Mouse (Mus musculus) embryonic facial prominence, embryonic 12.5 days (tissue): Measurements from ENCODE around the gene Abr. TPM values are rescaled to one million over a fixed set of nuclear protein-coding genes. Genes with fewer than 3 reads are reported as not detected.

ENCODE experiments used
- ATAC-seq: fragments of 200-750 bp; cut with Nextera tagmentation; 2 replicates; pipeline ENCODE4 v1.8.0; 2017; ENCODE audit not compliant: insufficient number of reproducible peaks, insufficient read depth, low FRiP score, low TSS enrichment
- H3K27ac ChIP-seq: fragments of 300-500 bp; sonication (generic); 2 replicates; pipeline ENCODE4 v1.5.1; 2016; ENCODE audit warnings: mild to moderate bottlenecking
- H3K27me3 ChIP-seq: fragments of 300-500 bp; sonication (generic); 2 replicates; pipeline ENCODE4 v1.6.1; 2016; ENCODE audit warnings: mild to moderate bottlenecking, moderate library complexity
- H3K36me3 ChIP-seq: fragments of 300-500 bp; sonication (generic); 2 replicates; pipeline ENCODE4 v1.6.1; 2016; ENCODE audit warnings: mild to moderate bottlenecking
- H3K4me1 ChIP-seq: fragments of 300-500 bp; sonication (generic); 2 replicates; pipeline ENCODE4 v1.6.1; 2016
- H3K4me2 ChIP-seq: fragments of 300-500 bp; sonication (generic); replicated peaks from 2 replicates; pipeline ENCODE4 v1.6.1; 2016; ENCODE audit warnings: mild to moderate bottlenecking, moderate library complexity
- H3K4me3 ChIP-seq: fragments of 300-500 bp; sonication (generic); 2 replicates; pipeline ENCODE4 v1.5.1; 2016; ENCODE audit warnings: mild to moderate bottlenecking
- H3K9ac ChIP-seq: fragments of 300-500 bp; sonication (generic); 2 replicates; pipeline ENCODE4 v1.6.1; 2016; ENCODE audit warnings: mild to moderate bottlenecking, moderate library complexity
- H3K9me3 ChIP-seq: fragments of 300-500 bp; sonication (generic); 2 replicates; pipeline ENCODE4 v1.6.1; 2016; ENCODE audit warnings: mild to moderate bottlenecking, moderate library complexity
- WGBS: fragments of 180-500 bp; shearing (Covaris S2); methylation state at CpG from one replicate; pipeline ENCODE4 v1.1.7; 2016; 5-methylcytosine and 5-hydroxymethylcytosine counted together
- polyA plus RNA-seq: library from polyadenylated mRNA; unstranded; fragments of >200 nt; fragmentation: Nextera tagmentation; extraction: Ambion mirVana; gene quantifications from 2 replicates; pipeline ENCODE4 v1.2.1, GENCODE M21; 2016

The Abr gene
- polyA plus RNA-seq, 1 experiment from 2014 or later, result 46.7 TPM

- under 1% methylated on average over 33 of the region's 33 CpGs for WGBS
- peak overlapping the region; percentile 93 for H3K27ac ChIP-seq
- no peaks in the 10 kb centered on the region for H3K36me3 ChIP-seq
- H3K4me1 ChIP-seq, result peaks cover 15% of the 10 kb centered on the region
- H3K9me3 ChIP-seq, result no peaks in the 10 kb centered on the region
- H3K9ac ChIP-seq, result peak overlapping the region; percentile 88
- peak; percentile 59; the same call in 1 of the 2 replicates for ATAC-seq
- H3K27me3 ChIP-seq, result no peaks in the 10 kb centered on the region
- H3K4me2 ChIP-seq, result peak overlapping the region; percentile 83
- peak overlapping the region; percentile 68 for H3K4me3 ChIP-seq
Measured at GRCm38 (mm10) chr11:76398312-76398797, 223.8 kb downstream of the Abr start.

- no peaks in the 10 kb centered on the region for H3K27me3 ChIP-seq
- no peaks in the 10 kb centered on the region for H3K36me3 ChIP-seq
- H3K4me3 ChIP-seq, result peak overlapping the region; percentile 68
- H3K9ac ChIP-seq, result peak overlapping the region; percentile 88
- peak overlapping the region; percentile 83 for H3K4me2 ChIP-seq
- peaks cover 15% of the 10 kb centered on the region for H3K4me1 ChIP-seq
- peak; percentile 7; the same call in 1 of the 2 replicates for ATAC-seq
- peak overlapping the region; percentile 93 for H3K27ac ChIP-seq
- no peaks in the 10 kb centered on the region for H3K9me3 ChIP-seq
- WGBS, result under 1% methylated on average over 26 of the region's 26 CpGs
Measured at GRCm38 (mm10) chr11:76397650-76398311, 224.3 kb downstream of the Abr start.

GRCm38 (mm10) chr11:76392996-76393395, 229.1 kb downstream of the Abr start:
- Histone ChIP-seq H3K27ac (no peak overlapping the region), H3K9me3 (0 out of 2 replicates have a peak, but pooled peaks cover 3% of the 10 kb centered on the region), H3K4me1 (peaks cover 25% of the 10 kb centered on the region), H3K4me2 (no peak overlapping the region), H3K9ac (no peak overlapping the region), H3K27me3 (no peaks in the 10 kb centered on the region), H3K4me3 (no peak overlapping the region), H3K36me3 (peaks cover 4% of the 10 kb centered on the region; the same call in 1 of the 2 replicates)
- 91% methylated on average over 11 of the region's 11 CpGs for WGBS
- no peak for ATAC-seq

GRCm38 (mm10) chr11:76392532-76392931, 229.6 kb downstream of the Abr start:
- H3K27ac ChIP-seq, result no peak overlapping the region
- 0 out of 2 replicates have a peak, but pooled peaks cover 3% of the 10 kb centered on the region for H3K9me3 ChIP-seq
- peaks cover 4% of the 10 kb centered on the region; the same call in 1 of the 2 replicates for H3K36me3 ChIP-seq
- H3K27me3 ChIP-seq, result no peaks in the 10 kb centered on the region
- peaks cover 27% of the 10 kb centered on the region for H3K4me1 ChIP-seq
- no peak for ATAC-seq
- 86% methylated on average over 7 of the region's 7 CpGs for WGBS
- no peak overlapping the region for H3K9ac ChIP-seq
- H3K4me2 ChIP-seq, result no peak overlapping the region
- H3K4me3 ChIP-seq, result no peak overlapping the region

GRCm38 (mm10) chr11:76388711-76389110, 233.4 kb downstream of the Abr start:
- no peak overlapping the region for H3K9ac ChIP-seq
- H3K4me2 ChIP-seq, result no peak overlapping the region
- no peak overlapping the region for H3K4me3 ChIP-seq
- peaks cover 4% of the 10 kb centered on the region; the same call in 1 of the 2 replicates for H3K36me3 ChIP-seq
- 31% methylated on average over 7 of the region's 7 CpGs for WGBS
- no peak overlapping the region for H3K27ac ChIP-seq
- H3K27me3 ChIP-seq, result no peaks in the 10 kb centered on the region
- ATAC-seq, result no peak
- peaks cover 37% of the 10 kb centered on the region for H3K4me1 ChIP-seq
- 0 out of 2 replicates have a peak, but pooled peaks cover 3% of the 10 kb centered on the region for H3K9me3 ChIP-seq

- H3K4me2 ChIP-seq, result no peak overlapping the region
- no peak overlapping the region for H3K9ac ChIP-seq
- peaks cover 51% of the 10 kb centered on the region for H3K4me1 ChIP-seq
- H3K36me3 ChIP-seq, result peaks cover 4% of the 10 kb centered on the region; the same call in 1 of the 2 replicates
- no peaks in the 10 kb centered on the region for H3K27me3 ChIP-seq
- no peak for ATAC-seq
- 83% methylated on average over 1 of the region's 1 CpGs for WGBS
- H3K9me3 ChIP-seq, result 0 out of 2 replicates have a peak, but pooled peaks cover 3% of the 10 kb centered on the region
- H3K4me3 ChIP-seq, result no peak overlapping the region
- H3K27ac ChIP-seq, result no peak overlapping the region
Measured at GRCm38 (mm10) chr11:76387097-76387496, 235.0 kb downstream of the Abr start.

GRCm38 (mm10) chr11:76385746-76386145, 236.4 kb downstream of the Abr start:
- H3K9ac ChIP-seq, result no peak overlapping the region
- H3K9me3 ChIP-seq, result no peaks in the 10 kb centered on the region
- H3K4me3 ChIP-seq, result no peak overlapping the region
- no peaks in the 10 kb centered on the region for H3K27me3 ChIP-seq
- H3K36me3 ChIP-seq, result no peaks in the 10 kb centered on the region
- H3K27ac ChIP-seq, result no peak overlapping the region
- 57% methylated on average over 3 of the region's 3 CpGs for WGBS
- no peak for ATAC-seq
- H3K4me2 ChIP-seq, result no peak overlapping the region
- peaks cover 59% of the 10 kb centered on the region for H3K4me1 ChIP-seq

- Histone ChIP-seq H3K9me3 (no peaks in the 10 kb centered on the region), H3K36me3 (no peaks in the 10 kb centered on the region), H3K4me1 (peaks cover 65% of the 10 kb centered on the region), H3K4me2 (no peak overlapping the region), H3K4me3 (no peak overlapping the region), H3K9ac (no peak overlapping the region), H3K27ac (peak overlapping the region; percentile 65; the same call in 1 of the 2 replicates), H3K27me3 (no peaks in the 10 kb centered on the region)
- WGBS, result 56% methylated on average over 4 of the region's 4 CpGs
- no peak for ATAC-seq
Measured at GRCm38 (mm10) chr11:76385017-76385416, 237.1 kb downstream of the Abr start.

- H3K27me3 ChIP-seq, result no peaks in the 10 kb centered on the region
- ATAC-seq, result no peak
- H3K27ac ChIP-seq, result peak overlapping the region; percentile 65; the same call in 1 of the 2 replicates
- 77% methylated on average over 5 of the region's 5 CpGs for WGBS
- no peaks in the 10 kb centered on the region for H3K9me3 ChIP-seq
- H3K4me1 ChIP-seq, result peaks cover 62% of the 10 kb centered on the region
- no peak overlapping the region for H3K4me3 ChIP-seq
- H3K4me2 ChIP-seq, result no peak overlapping the region
- H3K36me3 ChIP-seq, result no peaks in the 10 kb centered on the region
- H3K9ac ChIP-seq, result no peak overlapping the region
Measured at GRCm38 (mm10) chr11:76384307-76384706, 237.8 kb downstream of the Abr start.

- no peak for ATAC-seq
- no peak overlapping the region; the same call in 1 of the 2 replicates for H3K9ac ChIP-seq
- H3K4me1 ChIP-seq, result peaks cover 61% of the 10 kb centered on the region
Measured at GRCm38 (mm10) chr11:76382711-76383324, 239.3 kb downstream of the Abr start.

GRCm38 (mm10) chr11:76381201-76381885, 240.8 kb downstream of the Abr start:
- Histone ChIP-seq H3K4me3 (no peak overlapping the region), H3K9ac (no peak overlapping the region), H3K4me1 (peaks cover 67% of the 10 kb centered on the region), H3K27me3 (no peaks in the 10 kb centered on the region), H3K4me2 (no peak overlapping the region), H3K9me3 (no peaks in the 10 kb centered on the region), H3K36me3 (no peaks in the 10 kb centered on the region), H3K27ac (no peak overlapping the region)
- 74% methylated on average over 15 of the region's 15 CpGs for WGBS
- no peak for ATAC-seq

More at GRCm38 (mm10) chr11:76382711-76383324, 239.3 kb downstream of the Abr start:
- Histone ChIP-seq H3K27me3 (no peaks in the 10 kb centered on the region), H3K27ac (peak overlapping the region; percentile 78), H3K9me3 (no peaks in the 10 kb centered on the region), H3K4me2 (no peak overlapping the region), H3K4me3 (no peak overlapping the region), H3K36me3 (no peaks in the 10 kb centered on the region)
- 50% methylated on average over 13 of the region's 13 CpGs for WGBS
